Mouse (Mus musculus): ENCODE results near the gene Inhbb. TPM values are rescaled to one million over a fixed set of nuclear protein-coding genes. Genes with fewer than 3 reads are reported as not detected.

The Inhbb gene
- total RNA-seq, 2 experiments from 2014 or later, result 1.4 to 1.8 TPM

DNA sequence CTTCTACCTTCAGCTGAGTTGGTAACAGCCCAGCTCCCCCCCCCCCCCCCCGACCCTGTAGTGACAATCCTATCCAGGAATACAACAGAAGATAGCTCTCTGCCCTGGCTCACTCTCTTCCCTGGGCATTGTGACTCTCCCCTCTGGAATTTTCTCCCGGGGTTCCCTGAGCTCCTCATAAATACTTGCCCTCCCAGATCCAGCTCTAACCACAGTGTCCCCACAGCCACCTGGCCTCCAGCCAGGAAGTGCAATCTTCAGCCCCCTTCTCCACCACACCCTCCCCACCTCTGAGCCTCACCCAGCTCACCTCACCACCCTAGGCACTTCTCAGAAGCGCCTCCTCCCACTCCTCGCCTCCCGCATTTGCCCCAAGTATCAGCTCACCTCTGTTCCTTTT, 46.7 kb downstream of the Inhbb start:
- DNase-seq, result no peak

DNA sequence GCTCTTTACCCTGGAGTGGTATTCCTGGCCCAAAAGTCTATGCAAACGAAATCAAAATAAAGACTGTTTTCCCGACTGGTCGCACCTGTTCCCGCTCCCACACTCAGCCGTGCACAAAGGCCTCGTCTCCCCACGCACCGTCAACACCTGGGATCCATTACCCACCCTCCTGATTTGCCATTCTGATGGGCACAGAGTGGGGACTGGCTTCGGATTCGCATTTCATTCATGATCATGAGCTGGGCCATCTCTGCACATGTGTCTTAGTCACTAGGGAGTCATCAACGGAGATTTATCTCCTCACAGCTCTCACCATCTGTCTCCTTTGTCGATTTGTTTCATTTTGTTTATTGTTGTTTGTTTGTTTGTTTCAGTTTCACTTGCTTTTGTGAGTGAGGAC, 54.5 kb downstream of the Inhbb start:
- no peak for DNase-seq

DNA sequence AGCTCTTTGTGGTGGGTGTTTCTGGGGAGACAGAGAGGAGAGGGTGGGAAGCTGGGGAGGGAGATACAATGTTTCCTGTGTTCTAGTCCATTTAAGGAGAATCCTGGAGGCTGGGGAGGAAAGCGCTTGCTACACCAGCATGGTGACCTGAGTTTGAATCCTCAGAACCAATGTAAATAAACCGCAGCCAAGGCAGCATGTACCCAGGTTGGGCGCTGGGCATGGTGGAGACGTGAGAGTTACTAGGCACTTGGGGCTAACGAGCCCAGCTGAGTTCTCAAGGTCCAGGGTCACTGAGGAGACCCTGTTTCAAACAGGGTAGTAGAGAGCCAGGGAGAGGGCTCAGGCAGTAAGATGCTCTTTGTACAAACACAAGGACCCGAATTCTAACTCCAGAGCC, 55.7 kb downstream of the Inhbb start:
- no peak for DNase-seq

Other genes with a start within 250 kb of the Inhbb start
- 10 to 100 TPM; 59.2 to 62.2 TPM for gene Ralb, start 82.5 kb upstream of the Inhbb start, total RNA-seq (2021)
- gene Tmem185b, start 103.9 kb upstream of the Inhbb start, total RNA-seq (2021), result 10 to 100 TPM; 20.2 to 20.6 TPM
- gene Epb41l5, start 226.8 kb upstream of the Inhbb start, total RNA-seq (2021), result 1 to 10 TPM; 5.5 to 7.9 TPM